Mouse (Mus musculus) liver, embryonic 16.5 days (tissue): ENCODE measurements around the gene Sfmbt1. TPM values are rescaled to one million over a fixed set of nuclear protein-coding genes. Genes with fewer than 3 reads are reported as not detected.
A peak's percentile ranks its signal among the peaks of the same experiment; 100 is the strongest.

Source experiments
- ATAC-seq: fragments of 200-750 bp; cut with Nextera tagmentation; 2 replicates; pipeline ENCODE4 v1.8.0; 2017; ENCODE audit warnings: low read depth, mild to moderate bottlenecking, moderate number of reproducible peaks, moderate library complexity
- H3K27ac ChIP-seq: fragments of 300-500 bp; sonication (generic); 2 replicates; pipeline ENCODE4 v1.5.1; 2014; ENCODE audit warnings: mild to moderate bottlenecking, low read length
- H3K27me3 ChIP-seq: fragments of 300-500 bp; sonication (generic); 2 replicates; pipeline ENCODE4 v1.6.1; 2014; ENCODE audit warnings: low read depth, low read length, mixed read lengths; ENCODE audit not compliant: control insufficient read depth, insufficient read depth
- H3K36me3 ChIP-seq: fragments of 300-500 bp; sonication (generic); 2 replicates; pipeline ENCODE4 v1.6.1; 2014; ENCODE audit warnings: mild to moderate bottlenecking; ENCODE audit not compliant: control insufficient read depth, insufficient read depth
- H3K4me1 ChIP-seq: fragments of 300-500 bp; sonication (generic); 2 replicates; pipeline ENCODE4 v1.6.1; 2014; ENCODE audit warnings: low read depth, low read length, mixed read lengths; ENCODE audit not compliant: control insufficient read depth
- H3K4me2 ChIP-seq: fragments of 300-500 bp; sonication (generic); 2 replicates; pipeline ENCODE4 v1.6.1; 2014; ENCODE audit warnings: low read depth, low read length, mixed read lengths
- H3K4me3 ChIP-seq: fragments of 300-500 bp; sonication (generic); 2 replicates; pipeline ENCODE4 v1.5.1; 2014; ENCODE audit warnings: low read depth, mild to moderate bottlenecking, low read length
- H3K9ac ChIP-seq: fragments of 300-500 bp; sonication (generic); 2 replicates; pipeline ENCODE4 v1.6.1; 2014; ENCODE audit warnings: low read depth, low read length
- H3K9me3 ChIP-seq: fragments of 300-500 bp; sonication (generic); replicated peaks from 2 replicates; pipeline ENCODE4 v1.6.1; 2016; ENCODE audit warnings: low read length; ENCODE audit not compliant: control insufficient read depth
- WGBS: fragments of 180-500 bp; shearing (Covaris S2); extraction: QIAGEN DNeasy Blood & Tissue Kit; methylation state at CpG from one replicate; pipeline ENCODE4 v1.1.7; 2014; ENCODE audit not compliant: insufficient replicate concordance; 5-methylcytosine and 5-hydroxymethylcytosine counted together
- polyA plus RNA-seq: library from polyadenylated mRNA; unstranded; fragments of >200 nt; fragmentation: Nextera tagmentation; extraction: Ambion mirVana; gene quantifications from 2 replicates; pipeline ENCODE4 v1.2.1, GENCODE M21; 2015

Sfmbt1 gene
- polyA plus RNA-seq, 1 experiment from 2014 or later, result 11.0 TPM

GRCm38 (mm10) chr14:30690685-30691084 lies 24.0 kb upstream of the Sfmbt1 start:
- Histone ChIP-seq H3K36me3 (no peaks in the 10 kb centered on the region), H3K27ac (peak overlapping the region; percentile 42; the same call in 1 of the 2 replicates), H3K4me3 (no peak overlapping the region), H3K9me3 (no peaks in the 10 kb centered on the region), H3K4me1 (no peaks in the 10 kb centered on the region), H3K9ac (no peak overlapping the region), H3K4me2 (no peak overlapping the region), H3K27me3 (no peaks in the 10 kb centered on the region)
- 78% methylated on average over 3 of the region's 3 CpGs for WGBS
- ATAC-seq, result no peak

GRCm38 (mm10) chr14:30692439-30692838 lies 22.2 kb upstream of the Sfmbt1 start:
- WGBS, result 73% methylated on average over 6 of the region's 6 CpGs
- Histone ChIP-seq H3K36me3 (no peaks in the 10 kb centered on the region), H3K4me3 (no peak overlapping the region), H3K27ac (no peak overlapping the region), H3K27me3 (no peaks in the 10 kb centered on the region), H3K9me3 (no peaks in the 10 kb centered on the region), H3K4me1 (no peaks in the 10 kb centered on the region), H3K4me2 (no peak overlapping the region), H3K9ac (no peak overlapping the region)
- ATAC-seq, result no peak

- ATAC-seq, result no peak
- no peak overlapping the region for H3K9ac ChIP-seq
- H3K9me3 ChIP-seq, result no peaks in the 10 kb centered on the region
- H3K27ac ChIP-seq, result no peak overlapping the region
- no peak overlapping the region for H3K4me2 ChIP-seq
- no peaks in the 10 kb centered on the region for H3K27me3 ChIP-seq
- no peaks in the 10 kb centered on the region for H3K36me3 ChIP-seq
- H3K4me3 ChIP-seq, result no peak overlapping the region
- WGBS, result 51% methylated on average over 2 of the region's 2 CpGs
- no peaks in the 10 kb centered on the region for H3K4me1 ChIP-seq
Observed at GRCm38 (mm10) chr14:30694786-30695185, 19.9 kb upstream of the Sfmbt1 start.

- WGBS, result 51% methylated on average over 4 of the region's 4 CpGs
- H3K9ac ChIP-seq, result no peak overlapping the region
- H3K4me1 ChIP-seq, result no peaks in the 10 kb centered on the region
- no peaks in the 10 kb centered on the region for H3K27me3 ChIP-seq
- H3K4me3 ChIP-seq, result no peak overlapping the region
- H3K27ac ChIP-seq, result no peak overlapping the region
- H3K4me2 ChIP-seq, result no peak overlapping the region
- H3K9me3 ChIP-seq, result no peaks in the 10 kb centered on the region
- H3K36me3 ChIP-seq, result no peaks in the 10 kb centered on the region
- ATAC-seq, result no peak
Observed at GRCm38 (mm10) chr14:30695609-30696008, 19.0 kb upstream of the Sfmbt1 start.

GRCm38 (mm10) chr14:30697407-30698052 lies 17.1 kb upstream of the Sfmbt1 start:
- ATAC-seq, result no peak
- Histone ChIP-seq H3K27ac (no peak overlapping the region), H3K27me3 (no peaks in the 10 kb centered on the region), H3K4me3 (no peak overlapping the region), H3K36me3 (no peaks in the 10 kb centered on the region), H3K9me3 (no peaks in the 10 kb centered on the region), H3K4me2 (no peak overlapping the region), H3K4me1 (no peaks in the 10 kb centered on the region), H3K9ac (no peak overlapping the region)
- WGBS, result 77% methylated on average over 15 of the region's 15 CpGs

GRCm38 (mm10) chr14:30699656-30700055 lies 15.0 kb upstream of the Sfmbt1 start:
- no peak overlapping the region for H3K4me3 ChIP-seq
- H3K27me3 ChIP-seq, result no peaks in the 10 kb centered on the region
- WGBS, result 34% methylated on average over 8 of the region's 8 CpGs
- no peak for ATAC-seq
- H3K4me1 ChIP-seq, result peaks cover 8% of the 10 kb centered on the region
- no peaks in the 10 kb centered on the region for H3K9me3 ChIP-seq
- no peaks in the 10 kb centered on the region for H3K36me3 ChIP-seq
- H3K9ac ChIP-seq, result no peak overlapping the region
- no peak overlapping the region for H3K4me2 ChIP-seq
- no peak overlapping the region for H3K27ac ChIP-seq

- Histone ChIP-seq H3K27ac (peak overlapping the region; percentile 79; the same call in 1 of the 2 replicates), H3K4me1 (peaks cover 9% of the 10 kb centered on the region), H3K27me3 (no peaks in the 10 kb centered on the region), H3K4me3 (no peak overlapping the region), H3K4me2 (no peak overlapping the region), H3K36me3 (no peaks in the 10 kb centered on the region), H3K9ac (no peak overlapping the region), H3K9me3 (no peaks in the 10 kb centered on the region)
- ATAC-seq, result no peak
- 47% methylated on average over 5 of the region's 5 CpGs for WGBS
Observed at GRCm38 (mm10) chr14:30702512-30702911, 12.1 kb upstream of the Sfmbt1 start.

- Histone ChIP-seq H3K27ac (peak overlapping the region; percentile 79), H3K4me1 (peaks cover 9% of the 10 kb centered on the region), H3K4me2 (no peak overlapping the region), H3K27me3 (no peaks in the 10 kb centered on the region), H3K9me3 (no peaks in the 10 kb centered on the region), H3K9ac (no peak overlapping the region), H3K36me3 (no peaks in the 10 kb centered on the region), H3K4me3 (no peak overlapping the region)
- ATAC-seq, result peak; percentile 31; the same call in 1 of the 2 replicates
- WGBS, result 56% methylated on average over 5 of the region's 5 CpGs
Observed at GRCm38 (mm10) chr14:30703079-30703478, 11.6 kb upstream of the Sfmbt1 start.

- H3K9me3 ChIP-seq, result no peaks in the 10 kb centered on the region
- H3K4me3 ChIP-seq, result no peak overlapping the region
- peak overlapping the region; percentile 79 for H3K27ac ChIP-seq
- peak; percentile 89 for ATAC-seq
- H3K4me2 ChIP-seq, result no peak overlapping the region
- H3K27me3 ChIP-seq, result no peaks in the 10 kb centered on the region
- peaks cover 9% of the 10 kb centered on the region for H3K4me1 ChIP-seq
- no peaks in the 10 kb centered on the region for H3K36me3 ChIP-seq
- H3K9ac ChIP-seq, result no peak overlapping the region
- WGBS, result 30% methylated on average over 8 of the region's 8 CpGs
Observed at GRCm38 (mm10) chr14:30704098-30704855, 10.4 kb upstream of the Sfmbt1 start.
